Mouse (Mus musculus) heart, postnatal 14 days (tissue): Measurements from ENCODE around the gene Gm10190. TPM values are rescaled to one million over a fixed set of nuclear protein-coding genes. Genes with fewer than 3 reads are reported as not detected.
A peak's percentile ranks its signal among the peaks of the same experiment; 100 is the strongest.

Source experiments
- DNase-seq, 2 experiments: peaks; one replicate each; pipeline ENCODE4 v3.0.0; 2021 to 2022
- intact Hi-C: fragments of 180-260 bp; cut with DNase I; formaldehyde crosslinking; loops from one replicate; pipeline ENCODE4 v1.15.1; 2025
- long read RNA-seq, 2 experiments: library from polyadenylated mRNA; stranded (forward); transcript quantifications; one replicate each; pipeline ENCODE4 v2.0.0; 2021
- total RNA-seq, 2 experiments: library from RNA; stranded (reverse); gene quantifications; 2 replicates each; pipeline ENCODE4 v1.2.3; 2021

The Gm10190 gene
- total RNA-seq, result not detected
- long read RNA-seq, experiment 1, transcript Gm10190-201 (1 exons, 324 nt), result major isoform, 7 of 7 reads
- long read RNA-seq, experiment 1, partial matches to known transcripts, result 0 of 7 reads
- long read RNA-seq, experiment 1, other reads (novel, unspliced or antisense), result 0 of 7 reads
- long read RNA-seq, experiment 2, partial matches to known transcripts, result 0 of 3 reads
- long read RNA-seq, experiment 2, other reads (novel, unspliced or antisense), result 0 of 3 reads

DNA sequence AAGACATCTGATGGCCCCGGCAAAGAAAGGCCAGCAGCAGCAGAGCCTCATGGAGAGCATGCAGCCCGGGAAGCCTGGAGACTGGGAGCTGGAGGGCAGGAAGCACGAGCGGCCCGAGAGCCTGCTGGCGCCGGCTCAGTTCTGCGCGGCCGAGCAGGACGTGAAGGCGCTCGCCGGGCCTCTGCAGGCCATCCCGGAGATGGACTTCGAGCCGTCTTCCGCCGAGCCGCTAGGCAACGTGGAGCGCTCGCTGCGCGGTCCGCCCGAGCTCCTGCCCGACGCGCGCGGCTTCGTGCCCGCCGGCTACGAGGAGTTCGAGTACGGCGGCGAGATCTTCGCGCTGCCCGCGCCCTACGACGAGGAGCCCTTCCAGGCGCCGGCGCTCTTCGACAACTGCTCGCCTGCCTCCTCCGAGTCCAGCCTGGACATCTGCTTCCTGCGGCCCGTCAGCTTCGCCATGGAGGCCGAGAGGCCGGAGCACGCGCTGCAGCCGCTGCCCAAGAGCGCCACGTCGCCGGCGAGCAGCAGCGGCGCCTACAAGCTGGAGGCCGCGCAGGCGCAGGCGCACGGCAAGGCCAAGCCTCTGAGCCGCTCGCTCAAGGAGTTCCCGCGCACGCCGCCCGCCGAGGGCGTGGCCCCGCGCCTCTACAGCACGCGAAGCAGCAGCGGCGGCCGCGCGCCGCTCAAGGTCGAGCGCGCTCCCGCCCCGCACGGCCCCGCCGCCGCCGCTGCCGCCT lies at the start of gene Gm10190:
Gene Gm10190, minus strand, starts transcription at position 553 of the 737 bp plus-strand sequence.
- intact Hi-C loops, result loop anchor here (10.0 kb wide), 1 partner anchor 308 kb away; the partner anchor contains the start of gene Hnrnpll
- peak; percentile 89 to 93 for DNase-seq

DNA sequence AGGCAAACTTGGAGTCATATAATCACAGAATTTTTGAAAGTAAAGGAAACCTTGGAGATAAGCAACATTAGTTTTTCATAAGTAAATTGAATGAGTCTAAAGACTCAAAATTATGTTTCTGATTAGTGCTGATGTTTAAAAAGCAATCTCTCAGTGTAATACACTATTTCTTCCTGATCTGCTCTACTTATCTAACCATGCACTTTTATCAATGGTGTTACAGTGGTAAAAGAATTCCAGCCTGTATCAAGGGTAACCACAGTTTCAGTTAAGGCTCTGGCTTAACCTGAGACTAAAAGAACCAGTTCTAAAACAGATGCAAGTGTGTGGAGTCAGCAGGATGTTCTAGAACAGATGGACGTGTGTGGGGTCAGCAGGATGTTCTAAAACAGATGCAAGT lies 47.7 kb upstream of the Gm10190 start:
- intact Hi-C loops, result no loop called here
- DNase-seq, result no peak

DNA sequence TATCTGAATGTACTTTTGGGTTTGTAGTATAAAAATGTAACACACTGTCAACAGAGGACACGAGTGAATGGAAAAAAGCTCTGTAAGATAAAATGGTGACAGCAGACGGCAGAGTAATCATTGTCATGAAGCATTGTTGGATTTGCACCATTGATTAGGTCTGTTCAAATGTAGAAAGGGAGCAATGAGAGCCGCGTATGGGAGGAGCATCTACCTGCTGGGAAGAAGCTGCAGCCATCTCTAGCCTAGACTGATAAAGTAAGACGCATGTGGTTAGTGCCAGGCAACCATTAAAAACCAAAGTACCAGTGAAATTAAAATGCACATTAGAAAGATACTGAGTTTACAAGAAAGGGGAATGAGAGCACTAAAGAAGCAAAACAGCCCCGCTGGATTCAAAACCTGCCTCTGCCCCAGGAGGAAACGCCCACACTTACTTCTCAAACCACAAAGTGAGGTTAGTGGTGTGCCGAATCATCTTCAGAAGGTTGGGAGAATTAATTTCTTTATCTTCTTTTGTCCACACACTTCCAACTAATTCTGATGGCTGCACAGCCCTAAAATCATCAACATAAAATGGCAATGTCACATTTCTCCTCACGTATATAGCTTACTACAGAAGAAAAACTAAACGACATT lies 45.4 kb upstream of the Gm10190 start:
- no peak for DNase-seq
- intact Hi-C loops, result no loop called here

DNA sequence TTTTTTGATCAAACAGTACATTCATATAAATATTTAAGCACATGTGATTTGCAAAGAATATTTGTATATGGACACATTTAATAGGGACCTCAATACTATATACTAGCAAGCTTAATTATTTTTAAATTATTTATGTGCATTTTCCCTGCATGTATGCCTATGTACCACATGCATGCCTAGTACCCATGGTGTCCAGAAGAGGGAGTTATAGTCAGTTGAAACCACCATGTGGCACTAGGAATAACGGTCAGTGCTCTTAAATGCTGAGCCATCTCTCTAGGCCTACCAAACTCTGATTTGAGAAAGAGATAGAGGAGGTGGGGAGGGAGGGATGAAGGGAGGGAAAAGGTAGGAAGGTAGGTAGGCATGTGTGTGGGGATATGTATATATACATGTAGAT lies 37.8 kb upstream of the Gm10190 start:
- DNase-seq, result no peak
- intact Hi-C loops, result no loop called here

DNA sequence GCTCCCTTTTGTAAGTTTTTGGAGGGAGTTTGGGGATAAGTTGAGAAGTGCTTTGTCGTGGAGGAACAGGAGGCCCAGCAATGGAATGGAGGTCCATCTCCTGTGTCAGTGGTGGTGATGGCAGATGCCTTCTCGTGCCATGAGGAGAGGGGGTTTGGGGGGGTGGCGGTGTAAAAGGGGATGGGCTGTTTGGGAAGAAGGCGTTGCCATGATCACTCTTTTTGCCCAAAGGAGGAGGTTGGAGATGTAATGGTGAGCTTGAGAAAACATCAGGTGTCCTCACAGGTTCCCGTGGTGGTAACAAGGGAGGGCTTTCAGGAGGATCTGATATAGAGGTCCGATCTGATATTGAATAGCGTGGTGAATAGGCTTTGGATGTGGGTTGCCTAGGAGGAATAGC lies 24.9 kb upstream of the Gm10190 start:
- no peak for DNase-seq
- intact Hi-C loops, result no loop called here

DNA sequence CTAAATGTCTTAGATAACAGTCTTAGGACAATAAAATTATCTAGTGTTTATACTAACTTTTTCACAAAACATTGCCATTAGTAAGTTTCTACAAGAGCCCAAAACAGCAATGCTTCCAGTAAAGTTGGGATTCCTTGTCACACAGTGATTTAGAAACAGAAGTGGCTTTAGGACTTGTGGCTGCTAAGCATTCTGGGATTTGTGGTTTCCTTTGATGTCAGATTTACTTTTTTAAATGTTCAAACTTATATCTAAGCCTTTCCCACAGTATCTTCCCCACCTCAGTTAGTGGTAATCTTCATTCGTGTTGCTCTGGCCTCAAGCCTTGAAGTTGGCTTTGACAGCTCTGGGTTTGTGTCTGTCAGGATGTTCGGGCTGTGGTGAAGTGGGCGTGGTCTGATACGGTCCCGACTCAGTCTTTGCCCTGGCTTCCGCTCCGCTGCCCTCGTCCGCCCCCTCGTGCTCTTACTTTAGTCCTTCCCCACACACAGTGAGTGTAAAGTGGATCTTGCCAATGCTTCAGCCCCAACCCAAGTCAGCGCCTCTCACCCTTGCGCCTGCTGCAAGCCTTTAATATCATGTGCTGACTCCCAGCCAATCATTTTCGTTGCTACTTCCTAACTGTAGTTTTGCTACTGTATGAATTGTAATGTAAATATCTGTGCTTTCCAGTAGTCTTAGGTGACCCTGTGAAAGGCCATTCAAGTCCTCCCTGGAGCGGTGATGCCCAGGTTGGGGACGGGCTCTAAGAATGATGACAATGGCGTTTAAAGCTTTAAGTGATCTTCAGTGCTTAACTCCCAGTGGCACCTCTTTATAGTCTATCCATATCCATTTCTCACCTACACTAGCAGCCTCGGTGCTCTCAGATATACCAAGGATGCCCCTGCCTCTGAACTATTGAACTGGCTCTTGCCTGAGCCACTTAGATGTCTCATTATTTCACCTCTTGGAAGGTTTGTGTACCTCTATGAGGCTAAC lies 18.4 kb upstream of the Gm10190 start:
- DNase-seq, result peak; percentile 40 to 62
- intact Hi-C loops, result loop anchor here (5.0 kb wide), 1 partner anchor 99 kb away; the partner anchor contains the start of genes Dhx57 and Morn2

DNA sequence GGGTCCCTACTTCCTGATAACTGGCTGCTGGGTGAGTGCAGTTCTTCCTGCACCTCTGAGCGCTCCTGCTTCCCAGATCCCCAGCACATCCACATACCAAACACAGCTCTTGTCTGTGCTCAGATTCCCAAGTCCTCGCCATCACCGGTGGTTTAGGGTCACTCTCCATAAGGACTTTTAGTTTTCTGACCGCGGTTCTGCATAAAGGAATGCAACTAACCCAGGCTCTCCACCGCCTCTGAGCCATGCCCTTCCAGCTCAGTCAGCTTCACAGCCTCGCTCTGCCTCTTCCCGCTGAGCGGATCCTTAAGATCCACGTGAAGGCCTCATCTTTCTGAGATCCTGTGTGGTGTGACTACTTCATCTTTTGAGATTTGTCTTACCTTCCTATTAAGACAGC lies 16.7 kb upstream of the Gm10190 start:
- intact Hi-C loops, result loop anchor here (5.0 kb wide), 1 partner anchor 98 kb away; the partner anchor contains the start of genes Dhx57 and Morn2
- no peak for DNase-seq

DNA sequence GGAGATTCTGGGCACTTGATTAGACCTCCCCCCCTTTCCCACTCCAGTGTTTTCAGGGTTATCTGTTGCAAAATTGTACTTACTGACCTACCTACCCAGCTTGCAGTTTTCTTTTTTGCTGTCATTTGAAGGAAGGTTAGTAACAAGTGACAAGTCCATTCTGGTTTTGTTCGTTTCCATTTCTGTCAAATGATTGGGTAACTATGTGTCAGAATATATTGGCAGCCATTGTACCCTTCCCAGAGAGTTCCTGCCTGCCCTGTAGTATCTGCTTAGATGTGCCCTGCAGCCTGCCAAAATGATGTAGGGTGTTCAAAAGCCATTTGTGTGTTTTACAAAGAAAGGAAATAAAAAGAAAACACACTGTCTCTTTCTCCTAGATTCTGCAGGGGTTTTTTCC lies 12.3 kb upstream of the Gm10190 start:
- intact Hi-C loops, result no loop called here
- no peak for DNase-seq

DNA sequence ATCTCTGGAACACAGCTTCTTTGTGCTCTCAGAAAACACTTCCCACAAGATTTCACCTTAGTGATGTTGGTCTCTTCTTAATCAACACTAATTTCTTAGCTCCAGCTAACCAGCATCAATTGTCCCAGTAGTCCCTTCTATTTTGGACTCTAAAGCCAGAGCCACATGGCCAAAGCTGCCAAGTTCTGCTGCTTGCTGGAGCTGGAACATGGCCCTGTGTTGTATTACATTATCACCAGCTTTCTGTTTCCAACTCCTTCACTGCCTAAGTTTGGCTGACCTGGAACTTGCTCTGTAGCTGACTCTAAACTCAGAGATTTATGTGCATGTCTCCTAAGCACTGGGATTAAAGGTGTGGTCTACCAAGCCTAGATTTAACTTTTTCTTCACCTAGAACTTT lies 5.0 kb upstream of the Gm10190 start:
- intact Hi-C loops, result loop anchor here (10.0 kb wide), 1 partner anchor 314 kb away; the partner anchor contains the start of gene Hnrnpll
- DNase-seq, result peak in 1 of 2 experiments; percentile 17

DNA sequence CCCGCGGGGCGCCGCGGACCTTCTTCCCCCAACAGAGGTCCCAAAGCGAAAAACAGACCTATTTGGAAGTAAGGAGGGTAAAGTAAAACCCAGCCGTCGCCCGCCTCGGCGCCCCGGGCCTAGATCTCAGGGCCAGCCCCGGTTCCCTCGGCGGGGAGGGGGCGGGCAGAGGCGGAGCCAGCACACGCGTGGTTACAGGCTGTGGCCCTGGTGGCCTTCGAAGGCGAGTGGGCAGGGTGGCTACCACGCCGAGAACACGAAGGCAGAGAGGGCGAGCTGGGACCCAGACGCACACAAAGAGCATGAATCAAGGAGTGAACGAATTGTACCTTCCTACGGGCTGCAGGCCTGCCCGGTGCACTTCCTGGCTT lies 370 bp upstream of the Gm10190 start:
- intact Hi-C loops, result loop anchor here (10.0 kb wide), 1 partner anchor 309 kb away; the partner anchor contains the start of gene Hnrnpll
- DNase-seq, result no peak

DNA sequence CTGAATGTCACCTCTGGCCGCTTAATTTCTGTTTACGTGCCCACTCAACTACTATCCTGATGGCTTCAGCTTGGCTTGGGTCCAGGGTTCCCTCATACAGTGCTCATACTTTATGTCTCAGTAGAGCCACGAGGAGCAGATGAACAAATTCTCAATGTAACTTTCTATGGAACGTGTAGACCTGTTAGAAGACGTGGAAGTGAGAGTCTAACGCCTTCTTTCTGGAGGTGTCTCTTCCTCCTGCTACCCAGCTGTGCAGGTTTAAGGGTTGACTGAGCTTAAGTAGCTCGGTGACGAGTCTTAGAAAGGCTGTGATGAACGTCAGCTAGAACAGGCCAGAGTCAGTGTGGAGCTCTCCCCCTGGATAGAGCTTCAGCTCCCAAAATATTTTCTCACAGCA lies 4.7 kb downstream of the Gm10190 start:
- DNase-seq, result no peak
- intact Hi-C loops, result no loop called here

DNA sequence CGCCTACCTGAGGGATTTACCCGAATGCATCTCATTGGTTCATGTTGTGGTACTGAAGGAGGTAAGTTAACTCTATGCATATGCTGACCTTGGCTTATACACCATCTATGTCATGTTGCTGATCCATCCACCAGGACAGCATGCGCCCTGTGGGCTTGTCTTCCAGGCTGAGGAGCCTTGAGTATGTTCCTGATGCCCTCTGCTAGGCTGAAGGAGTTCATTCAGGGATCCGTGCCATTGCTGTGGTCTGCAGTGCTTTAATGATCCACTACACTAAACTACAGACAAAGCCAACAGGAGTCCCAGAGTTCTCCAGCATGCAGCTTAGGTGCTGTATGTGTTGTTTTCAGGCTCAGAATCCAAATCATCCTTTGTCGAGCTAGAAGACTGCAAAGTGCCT lies 6.1 kb downstream of the Gm10190 start:
- intact Hi-C loops, result no loop called here
- peak in 1 of 2 experiments; percentile 25 for DNase-seq

DNA sequence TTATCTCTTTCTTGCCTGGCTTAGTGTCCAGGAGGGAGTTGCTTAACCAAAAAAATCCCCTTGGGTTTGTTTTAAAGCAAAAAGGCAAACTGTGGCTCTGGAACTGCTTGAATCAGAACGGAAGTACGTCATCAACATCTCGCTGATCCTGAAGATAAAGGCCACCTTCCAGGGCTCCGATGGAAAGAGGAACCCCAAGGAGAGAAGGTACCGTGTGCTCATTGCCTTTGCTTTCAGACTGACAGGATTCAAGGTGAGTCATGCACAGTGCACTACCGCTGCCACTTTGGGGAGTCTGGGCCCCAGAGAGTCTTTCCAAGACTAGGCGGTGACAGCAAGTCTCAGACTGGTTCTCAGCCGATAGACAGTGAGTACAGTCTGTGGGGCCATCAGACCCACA lies 13.1 kb downstream of the Gm10190 start:
- no peak for DNase-seq
- intact Hi-C loops, result no loop called here

DNA sequence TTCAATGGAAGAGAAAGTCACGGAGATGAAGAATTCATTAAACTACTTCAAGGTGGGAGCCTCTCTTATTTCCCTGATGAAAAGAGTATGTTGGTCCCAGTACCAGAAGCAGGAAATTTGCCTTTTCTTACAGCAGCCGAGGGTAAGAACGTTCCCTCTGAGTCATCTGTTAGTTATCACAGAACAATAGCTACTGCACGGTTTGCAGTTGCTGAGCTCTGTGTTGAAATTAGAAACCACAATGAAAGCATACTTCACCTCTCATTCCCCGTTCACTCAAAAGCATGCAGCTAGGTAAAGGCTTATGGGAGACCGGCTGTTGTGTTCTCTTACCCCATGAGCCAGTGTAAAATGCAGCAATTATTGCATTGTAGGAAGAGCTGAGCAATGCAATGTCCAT lies 26.1 kb downstream of the Gm10190 start:
- intact Hi-C loops, result no loop called here
- DNase-seq, result no peak

DNA sequence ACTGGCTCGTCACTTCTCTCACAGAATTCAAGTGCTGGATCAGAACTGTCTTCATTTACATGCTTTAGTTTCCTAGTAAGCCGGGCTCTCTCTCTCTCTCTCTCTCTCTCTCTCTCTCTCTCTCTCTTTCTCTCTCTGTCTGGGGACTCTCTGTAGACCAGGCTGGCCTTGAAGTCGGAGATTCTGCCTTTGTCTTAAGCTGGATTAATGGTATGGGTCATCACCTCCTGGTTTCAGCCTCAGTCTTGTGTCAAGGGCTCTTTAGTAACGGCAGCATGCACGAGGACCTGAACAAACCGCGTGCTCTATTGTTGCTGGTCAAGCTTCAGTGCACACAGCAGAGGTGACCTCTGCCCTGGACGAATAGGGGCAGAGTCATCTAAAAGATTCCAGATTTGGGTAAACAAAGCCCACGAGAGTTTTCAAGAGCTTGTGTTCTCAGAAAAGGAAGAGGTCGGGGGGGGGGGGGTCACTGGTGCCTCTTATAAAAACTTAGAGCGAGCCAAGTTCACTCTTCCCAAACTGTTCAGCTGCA lies 26.7 kb downstream of the Gm10190 start:
- no peak for DNase-seq
- intact Hi-C loops, result no loop called here

DNA sequence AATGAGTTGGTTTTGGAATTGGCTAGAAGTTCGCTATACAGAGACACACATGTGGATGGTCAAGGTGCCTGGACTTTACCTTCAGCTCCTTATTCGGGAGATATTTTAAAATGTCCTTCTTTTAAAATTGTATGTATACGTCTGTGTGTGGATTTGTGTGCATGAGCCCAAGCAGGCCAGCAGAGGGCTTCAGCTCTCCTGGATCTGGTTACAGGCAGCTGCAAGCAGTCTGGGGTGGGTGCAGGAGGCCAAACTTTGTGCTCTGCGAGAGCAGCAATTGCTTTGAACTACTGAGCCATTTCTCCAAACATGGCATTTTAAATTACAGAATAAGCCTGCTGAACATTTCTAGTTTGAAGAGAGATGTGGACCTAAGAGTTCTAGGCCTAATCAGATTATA lies 28.1 kb downstream of the Gm10190 start:
- DNase-seq, result peak in 1 of 2 experiments; percentile 3
- intact Hi-C loops, result no loop called here

DNA sequence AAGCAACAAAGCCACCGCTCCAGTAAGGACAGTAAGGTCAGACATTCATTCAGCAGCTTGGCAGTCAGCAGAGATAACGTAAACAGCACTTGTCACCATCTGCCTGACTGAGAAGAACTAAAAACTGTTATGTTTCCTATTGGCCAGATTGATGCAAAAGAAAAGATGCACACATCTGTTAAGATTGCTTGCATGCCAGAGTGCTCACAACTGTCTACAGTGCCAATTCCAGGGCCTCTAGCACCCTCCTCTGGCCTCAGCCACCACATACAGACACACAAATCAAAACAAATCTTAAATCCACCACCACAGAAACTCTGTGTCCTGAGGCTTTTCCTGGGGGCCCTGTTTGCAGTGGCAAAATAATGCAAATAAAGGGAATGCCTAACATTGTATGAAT lies 41.0 kb downstream of the Gm10190 start:
- peak in 1 of 2 experiments; percentile 12 for DNase-seq
- intact Hi-C loops, result no loop called here

DNA sequence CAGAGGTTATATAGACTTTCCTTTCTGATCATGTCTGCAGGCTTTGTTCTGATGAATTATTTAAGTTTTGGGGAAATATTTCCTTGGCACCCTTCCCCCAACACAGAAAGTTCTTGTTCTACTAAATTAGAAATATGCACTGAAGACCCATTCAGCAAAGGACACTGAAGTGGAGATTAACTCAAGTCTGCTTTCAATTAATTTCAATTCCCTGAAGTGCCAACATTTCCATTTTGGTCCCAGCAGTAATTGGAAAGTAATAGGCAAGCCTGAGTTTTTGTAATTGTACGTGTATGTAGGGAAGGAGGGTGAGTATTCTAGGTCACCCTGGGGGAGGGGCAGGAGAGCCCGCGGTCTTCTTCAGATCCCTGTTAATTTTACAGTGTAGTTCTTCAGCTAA lies 46.9 kb downstream of the Gm10190 start:
- DNase-seq, result no peak
- intact Hi-C loops, result loop anchor here (5.0 kb wide), 1 partner anchor 34 kb away; the partner anchor contains the start of genes Dhx57 and Morn2

DNA sequence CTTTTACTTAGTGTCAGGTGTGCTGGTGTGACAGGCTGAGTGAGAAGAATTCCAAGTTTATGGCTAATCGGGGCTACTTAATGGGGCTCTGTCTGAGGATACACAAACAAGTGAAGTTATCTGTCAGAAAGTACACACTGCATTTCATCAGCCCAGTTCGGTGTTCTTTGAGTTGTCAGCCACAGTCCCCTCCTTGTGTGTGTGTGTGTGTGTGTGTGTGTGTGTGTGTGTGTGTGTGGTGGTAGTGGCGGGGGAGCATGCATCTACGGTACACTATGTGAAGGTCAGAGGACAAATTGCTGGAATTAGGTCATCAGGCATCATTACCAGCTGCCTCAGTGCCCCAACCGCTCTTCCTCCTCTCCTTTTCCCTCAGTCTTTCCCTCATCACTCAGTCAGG lies 47.9 kb downstream of the Gm10190 start:
- no peak for DNase-seq

DNA sequence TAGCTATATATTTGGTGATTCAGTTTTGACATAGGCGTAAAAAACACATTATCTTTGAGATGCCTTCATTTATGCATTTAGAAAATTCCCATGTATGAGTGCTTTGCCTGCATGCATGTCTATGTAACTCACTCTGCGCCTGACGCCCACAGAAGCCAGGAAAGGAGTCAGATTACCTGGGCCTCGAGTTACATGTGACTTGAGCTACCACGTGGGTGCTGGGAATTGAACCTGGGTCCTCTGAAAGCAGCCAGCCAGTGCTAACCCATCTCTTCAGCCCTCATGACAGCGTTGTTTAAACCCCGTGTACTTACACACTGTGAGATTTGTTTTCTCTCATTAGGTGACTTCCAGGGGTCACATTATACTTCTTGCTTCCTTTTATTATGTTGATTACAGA lies 48.8 kb downstream of the Gm10190 start:
- intact Hi-C loops, result no loop called here
- no peak for DNase-seq

More for the DNA sequence above, 47.9 kb downstream of the Gm10190 start:
- intact Hi-C loops, result loop anchor here (5.0 kb wide), 1 partner anchor 33 kb away; the partner anchor contains the start of genes Dhx57 and Morn2
